Mouse (Mus musculus): ENCODE data around the gene Fchsd2.

- TF ChIP-seq CTCF (IDR thresholded peaks at IDR 0.05; ENCODE audit: insufficient read depth, low read depth, low read length) = no peak
- TF ChIP-seq POLR2A (IDR thresholded peaks at IDR 0.05; ENCODE audit: insufficient read depth, low read depth, low read length) = no peak
Measured at GRCm38 (mm10) chr7:101107073-101107810, 14.6 kb downstream of the Fchsd2 start.
